Mouse (Mus musculus): ENCODE measurements around the gene Clrn3.

GRCm38 (mm10) chr7:135545957-135546356 is 17.5 kb upstream of the Clrn3 start:
- TF ChIP-seq CTCF (IDR thresholded peaks at IDR 0.05 in 2 of 3, conservative IDR thresholded peaks at IDR 0.05 in 1 of 3; ENCODE audit: control insufficient read depth in 1 of 3, insufficient read depth in 1 of 3, low read depth in 2 of 3, low read length in 3 of 3, poor library complexity in 1 of 3, severe bottlenecking in 1 of 3) (no peak), POLR2A (IDR thresholded peaks at IDR 0.05; ENCODE audit: control insufficient read depth in 1 of 2, insufficient read depth in 1 of 2, low read depth in 1 of 2, low read length in 2 of 2, poor library complexity in 1 of 2) (no peak), BHLHE40 (IDR thresholded peaks at IDR 0.05; ENCODE audit: borderline replicate concordance, low read depth, low read length) (no peak), CHD2 (IDR thresholded peaks at IDR 0.05; ENCODE audit: low read length) (no peak), USF1 (IDR thresholded peaks at IDR 0.05; ENCODE audit: low read depth, low read length) (no peak)

All from MEL (cell line).